In the genomic region with DNA sequence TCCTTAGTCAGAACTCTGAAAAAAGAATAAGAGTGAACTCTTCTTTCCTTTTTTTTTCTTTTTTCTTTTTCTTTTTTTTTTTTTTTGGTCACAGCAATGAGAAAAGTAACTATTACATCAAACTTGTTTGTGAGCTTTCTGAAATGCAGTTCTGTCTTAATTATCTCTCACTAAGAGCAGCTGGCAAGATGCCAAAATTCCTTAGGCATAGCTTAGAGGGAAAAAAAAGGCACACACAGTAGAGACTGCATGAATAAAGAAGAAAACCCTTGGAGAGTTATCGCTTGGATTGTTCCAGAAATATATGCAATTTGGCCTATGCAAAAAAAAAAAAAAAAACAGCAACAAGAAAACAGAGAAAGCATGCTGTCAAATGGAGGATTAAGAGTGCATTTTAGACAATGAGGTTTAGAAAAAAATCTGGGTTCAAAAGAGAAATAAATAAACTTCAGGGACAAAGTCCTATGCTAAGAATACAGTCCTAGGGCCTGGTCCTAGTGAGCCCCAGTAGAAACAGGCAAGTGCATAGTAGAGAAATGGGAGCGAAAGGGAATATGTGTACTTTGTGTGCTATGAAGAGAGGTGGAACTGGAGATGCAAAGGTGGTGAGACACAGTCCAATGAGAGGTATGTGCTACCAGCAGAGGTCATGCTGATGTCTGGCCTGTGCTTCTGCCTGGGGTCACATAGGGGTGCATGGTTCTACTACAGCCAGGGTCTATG, we compare ENCODE assay signal across 11 mouse cellular contexts.
DNase-seq lines count a peak whose midpoint lies in the region; ATAC-seq lines count a peak whose summit lies in the region.
"Had no signal": no experiment of that assay in that cellular context is flagged by ENCODE, and none has a peak within 500 bp of the region (broad histone marks: within the 10 kb centered on the region; RNA-seq: fewer than 3 reads in every experiment).

No protein-coding gene starts in this region.

- no peak overlapping the region for H3K4me2 ChIP-seq in hindbrain, embryonic 11.5 days (replicated peaks; ENCODE audit: low read depth, low read length)
- H3K4me2 ChIP-seq in hindbrain, embryonic 16.5 days (ENCODE audit: low read length) = no peak overlapping the region
- H3K4me2 ChIP-seq: liver, embryonic 13.5 days had no signal

- H3K4me1 ChIP-seq in hindbrain, embryonic 11.5 days (replicated peaks; ENCODE audit: control insufficient read depth, insufficient read depth, low read length) = no peaks in the 10 kb centered on the region
- no peaks in the 10 kb centered on the region for H3K4me1 ChIP-seq in hindbrain, embryonic 16.5 days (ENCODE audit: control insufficient read depth, insufficient read depth, low read depth, low read length)
- H3K4me1 ChIP-seq: liver, embryonic 13.5 days had no signal

- H3K9ac ChIP-seq in hindbrain, embryonic 11.5 days (ENCODE audit: low read depth, low read length) = no peak overlapping the region
- H3K9ac ChIP-seq in hindbrain, embryonic 16.5 days (ENCODE audit: low read depth, low read length) = no peak overlapping the region
- H3K9ac ChIP-seq: liver, embryonic 13.5 days had no signal

- peak; percentile 9 to 24 for DNase-seq in cerebellum, postnatal 10 days
- no peak for DNase-seq in cerebellum, adult 9-10 months
- DNase-seq in hindbrain, embryonic 11.5 days (ENCODE audit: low spot score) = peak; percentile 5
- DNase-seq in lung, postnatal 14 days = peak; percentile 6
- no peak for DNase-seq in lung, adult 18-20 months
- DNase-seq in retina, embryonic 14.5 days (ENCODE audit: low spot score) = peak; percentile 9
- no peak for DNase-seq in thymus, postnatal 14 days
- DNase-seq: liver, embryonic 13.5 days; right cerebral cortex, postnatal 4 days had no signal

- no peak overlapping the region for H3K4me3 ChIP-seq in hindbrain, embryonic 11.5 days (ENCODE audit: low read depth, low read length)
- no peak overlapping the region for H3K4me3 ChIP-seq in hindbrain, embryonic 16.5 days (ENCODE audit: low read length)
- H3K4me3 ChIP-seq: liver, embryonic 13.5 days had no signal

- no peak for ATAC-seq in hindbrain, embryonic 11.5 days (ENCODE audit: low FRiP score)
- no peak for ATAC-seq in hindbrain, embryonic 16.5 days
- ATAC-seq: activated CD4-positive, CD25-positive, alpha-beta regulatory T cell, adult 4 months had no signal

- no peak overlapping the region for H3K27ac ChIP-seq in hindbrain, embryonic 11.5 days (ENCODE audit: low read depth, low read length)
- no peak overlapping the region for H3K27ac ChIP-seq in hindbrain, embryonic 16.5 days (ENCODE audit: low read depth, low read length)
- H3K27ac ChIP-seq: liver, embryonic 13.5 days had no signal

- no peaks in the 10 kb centered on the region for H3K36me3 ChIP-seq in hindbrain, embryonic 11.5 days (ENCODE audit: control insufficient read depth, insufficient read depth, low read length)
- H3K36me3 ChIP-seq in hindbrain, embryonic 16.5 days (ENCODE audit: control insufficient read depth, insufficient read depth, low read length) = no peaks in the 10 kb centered on the region
- H3K36me3 ChIP-seq: liver, embryonic 13.5 days had no signal

- H3K27me3 ChIP-seq in hindbrain, embryonic 11.5 days (ENCODE audit: control insufficient read depth, insufficient read depth, low read length) = no peaks in the 10 kb centered on the region
- no peaks in the 10 kb centered on the region for H3K27me3 ChIP-seq in hindbrain, embryonic 16.5 days (replicated peaks; ENCODE audit: control insufficient read depth, insufficient read depth, low read length)
- H3K27me3 ChIP-seq: liver, embryonic 13.5 days had no signal

- 91% methylated on average over 2 of the region's 2 CpGs for WGBS in hindbrain, embryonic 11.5 days
- WGBS in hindbrain, embryonic 16.5 days = 63% methylated on average over 2 of the region's 2 CpGs

- H3K9me3 ChIP-seq in hindbrain, embryonic 11.5 days (ENCODE audit: control insufficient read depth, low read length) = no peaks in the 10 kb centered on the region
- H3K9me3 ChIP-seq in hindbrain, embryonic 16.5 days (ENCODE audit: control insufficient read depth, low read length) = no peaks in the 10 kb centered on the region
- H3K9me3 ChIP-seq: liver, embryonic 13.5 days had no signal

Comparison
In these comparisons a context has a peak if more than half of its experiments do, and no peak if none do; other contexts are left out.
1. DNase-seq: peak in cerebellum, postnatal 10 days (2 of 2), hindbrain, embryonic 11.5 days (single experiment), lung, postnatal 14 days (single experiment) and retina, embryonic 14.5 days (single experiment); none in cerebellum, adult 9-10 months (single experiment), lung, adult 18-20 months (0 of 2) and thymus, postnatal 14 days (single experiment).